Mouse (Mus musculus): ENCODE measurements around the gene Scn4b. TPM values are rescaled to one million over a fixed set of nuclear protein-coding genes. Genes with fewer than 3 reads are reported as not detected.

The Scn4b gene
- polyA plus RNA-seq (2011; ENCODE audit: insufficient read depth, insufficient read length, low replicate concordance, missing spikeins) = 0.60 TPM in 1 of 2 replicates, not detected in the other

DNA sequence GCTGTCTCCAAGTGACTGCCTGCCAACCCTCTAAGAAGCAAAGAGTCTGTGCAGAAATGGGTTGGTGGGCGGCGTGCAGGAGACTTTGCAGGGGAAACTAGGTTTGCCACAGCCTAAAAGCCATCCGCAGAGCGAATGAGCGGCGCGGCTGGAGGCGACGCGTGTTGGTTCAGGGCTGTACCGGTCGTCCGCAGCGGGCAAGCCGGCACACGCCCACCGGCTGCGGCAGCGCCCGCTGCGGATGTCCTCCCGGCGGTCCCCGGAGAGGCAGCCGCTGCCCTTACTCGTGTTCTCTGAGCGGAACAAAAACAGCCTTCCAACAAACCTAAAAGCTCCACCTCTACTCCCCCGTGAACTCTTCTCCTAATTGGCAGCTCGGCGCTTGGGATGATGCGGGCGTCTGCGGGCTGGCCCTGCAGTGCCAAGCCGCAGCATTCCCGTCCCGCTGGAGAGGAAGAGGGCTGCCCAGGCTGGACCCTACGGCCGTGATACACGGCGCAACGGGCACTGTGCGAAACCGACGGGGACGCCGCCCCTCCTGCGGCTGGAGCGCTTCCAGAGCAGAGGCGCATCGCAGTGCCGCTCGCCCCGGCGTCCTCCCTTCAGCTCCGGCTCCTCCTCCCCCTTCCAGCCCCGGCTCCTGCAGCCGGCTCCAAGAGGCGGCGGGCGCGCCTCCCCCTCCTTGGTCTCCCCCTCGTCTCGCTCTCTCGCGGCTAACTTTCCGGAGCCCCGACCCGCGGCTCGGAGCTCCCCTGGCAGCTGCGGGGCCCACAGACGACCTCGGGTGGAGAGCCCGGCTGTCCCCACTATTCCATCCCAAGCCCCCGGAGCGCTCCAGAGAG, at the start of gene Scn4b:
Scn4b (plus strand) TSS at position 205 of the 842 bp plus-strand sequence.
- under 1% methylated on average over 76 of the region's 76 CpGs for WGBS
- H3K4me1 ChIP-seq (ENCODE audit: control insufficient read depth, insufficient read depth, low read length) = no peaks in the 10 kb centered on the region
- H3K27ac ChIP-seq (ENCODE audit: control insufficient read depth, insufficient read depth, low read depth, low read length, poor library complexity) = no peak within 1 kb of the TSS
- H3K4me3 ChIP-seq (replicated peaks; ENCODE audit: control insufficient read depth, low read depth, low read length) = peak within 1 kb of the TSS; percentile 28
- TF ChIP-seq POLR2A (IDR thresholded peaks at IDR 0.05; ENCODE audit: borderline replicate concordance, control insufficient read depth, low read depth, low read length) = no peak
- TF ChIP-seq CTCF (IDR thresholded peaks at IDR 0.05; ENCODE audit: control insufficient read depth, insufficient read depth, low read length) = no peak

DNA sequence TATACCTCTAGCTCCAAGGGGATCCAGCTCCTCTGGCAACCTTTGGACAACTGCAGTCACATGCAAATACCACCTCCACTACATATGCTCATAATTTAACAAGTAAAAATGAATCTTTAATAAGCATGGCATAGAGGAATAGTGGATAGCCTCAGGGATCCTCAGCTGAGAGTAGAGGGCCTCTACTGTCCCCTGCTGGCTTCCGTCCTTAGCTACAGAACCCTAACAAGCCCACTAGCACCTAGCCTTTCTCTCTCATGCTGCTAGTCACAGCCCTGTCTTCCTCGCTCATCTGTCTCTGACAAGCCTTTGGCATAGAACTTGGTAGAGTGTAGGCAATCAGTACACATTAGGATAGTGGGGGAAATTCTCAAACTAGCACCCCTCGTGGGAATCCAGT, 47.4 kb upstream of the Scn4b start:
- no peak overlapping the region for H3K27ac ChIP-seq (ENCODE audit: control insufficient read depth, insufficient read depth, low read depth, low read length, poor library complexity)
- H3K4me3 ChIP-seq (replicated peaks; ENCODE audit: control insufficient read depth, low read depth, low read length) = no peak overlapping the region
- peak; percentile 28; the same call in 1 of the 2 replicates for TF ChIP-seq CTCF (IDR thresholded peaks at IDR 0.05; ENCODE audit: control insufficient read depth, insufficient read depth, low read length)
- TF ChIP-seq POLR2A (IDR thresholded peaks at IDR 0.05; ENCODE audit: borderline replicate concordance, control insufficient read depth, low read depth, low read length) = no peak
- 66% methylated on average over 3 of the region's 3 CpGs for WGBS
- peaks cover 9% of the 10 kb centered on the region for H3K4me1 ChIP-seq (ENCODE audit: control insufficient read depth, insufficient read depth, low read length)

DNA sequence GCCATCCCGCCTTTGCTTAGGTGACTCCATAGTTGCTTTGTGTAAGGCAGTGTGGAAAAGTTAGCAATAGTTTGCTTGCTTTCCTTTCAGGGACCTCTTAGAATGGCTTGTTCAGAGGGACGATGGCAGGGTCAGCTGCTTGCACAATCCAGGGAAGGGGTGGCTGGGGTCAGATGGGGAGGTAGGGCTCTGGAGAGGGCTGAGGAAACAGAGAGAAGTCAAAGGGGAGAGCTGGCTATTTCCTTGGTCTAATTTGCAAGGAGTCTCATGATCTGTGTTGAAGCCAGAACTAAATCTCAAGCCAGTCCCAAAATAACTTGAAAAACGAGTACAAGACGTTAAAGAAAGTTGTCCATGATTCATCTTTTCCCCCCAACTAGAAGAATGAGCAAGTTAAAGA, 45.6 kb upstream of the Scn4b start:
- H3K27ac ChIP-seq (ENCODE audit: control insufficient read depth, insufficient read depth, low read depth, low read length, poor library complexity) = no peak overlapping the region
- WGBS = 32% methylated on average over 4 of the region's 4 CpGs
- TF ChIP-seq CTCF (IDR thresholded peaks at IDR 0.05; ENCODE audit: control insufficient read depth, insufficient read depth, low read length) = no peak
- TF ChIP-seq POLR2A (IDR thresholded peaks at IDR 0.05; ENCODE audit: borderline replicate concordance, control insufficient read depth, low read depth, low read length) = no peak

DNA sequence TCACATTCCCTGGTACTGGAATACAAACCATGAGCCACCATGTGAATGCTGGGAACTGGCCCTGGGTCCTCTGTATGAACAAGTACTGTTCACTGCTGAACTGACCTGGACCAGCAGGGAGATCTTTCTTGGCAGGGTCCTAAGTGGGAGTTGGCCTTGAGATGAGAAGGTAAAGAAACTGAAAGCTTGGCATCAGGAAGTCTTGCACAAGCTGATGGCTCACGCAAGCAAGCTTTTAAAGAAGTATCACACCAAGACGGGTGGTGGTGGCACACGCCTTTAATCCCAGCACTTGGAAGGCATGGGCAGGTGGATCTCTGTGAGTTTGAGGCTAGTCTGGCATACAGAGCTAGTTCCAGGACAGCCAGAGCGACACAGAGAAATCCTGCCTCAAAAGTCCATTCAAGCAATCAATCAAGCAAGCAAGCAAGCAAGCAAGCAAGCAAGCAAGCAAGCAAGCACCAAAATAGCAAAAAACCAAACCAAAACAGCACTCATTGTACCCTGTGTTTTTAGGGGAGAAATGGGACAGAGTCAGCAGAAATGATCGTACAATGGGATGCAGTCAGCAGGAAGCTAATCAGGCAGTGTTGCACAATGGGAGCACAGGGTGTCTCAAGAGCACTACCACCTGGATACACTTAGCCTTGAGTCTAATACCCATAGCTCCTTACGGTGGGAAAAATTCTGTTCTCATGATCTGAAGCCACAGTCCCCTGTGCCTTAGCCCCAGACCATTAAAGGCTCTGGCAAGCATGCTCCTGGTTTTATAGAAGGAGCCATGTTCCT, 42.9 kb upstream of the Scn4b start:
- no peak for TF ChIP-seq POLR2A (IDR thresholded peaks at IDR 0.05; ENCODE audit: borderline replicate concordance, control insufficient read depth, low read depth, low read length)
- TF ChIP-seq CTCF (IDR thresholded peaks at IDR 0.05; ENCODE audit: control insufficient read depth, insufficient read depth, low read length) = no peak
- H3K27ac ChIP-seq (ENCODE audit: control insufficient read depth, insufficient read depth, low read depth, low read length, poor library complexity) = peak overlapping the region; percentile 39; the same call in 1 of the 2 replicates
- WGBS = 22% methylated on average over 6 of the region's 6 CpGs
- H3K4me1 ChIP-seq (ENCODE audit: control insufficient read depth, insufficient read depth, low read length) = peaks cover 5% of the 10 kb centered on the region
- H3K4me3 ChIP-seq (replicated peaks; ENCODE audit: control insufficient read depth, low read depth, low read length) = peak overlapping the region; percentile 37

More for the DNA sequence above, 45.6 kb upstream of the Scn4b start:
- H3K4me1 ChIP-seq (ENCODE audit: control insufficient read depth, insufficient read depth, low read length) = peaks cover 5% of the 10 kb centered on the region
- no peak overlapping the region for H3K4me3 ChIP-seq (replicated peaks; ENCODE audit: control insufficient read depth, low read depth, low read length)

DNA sequence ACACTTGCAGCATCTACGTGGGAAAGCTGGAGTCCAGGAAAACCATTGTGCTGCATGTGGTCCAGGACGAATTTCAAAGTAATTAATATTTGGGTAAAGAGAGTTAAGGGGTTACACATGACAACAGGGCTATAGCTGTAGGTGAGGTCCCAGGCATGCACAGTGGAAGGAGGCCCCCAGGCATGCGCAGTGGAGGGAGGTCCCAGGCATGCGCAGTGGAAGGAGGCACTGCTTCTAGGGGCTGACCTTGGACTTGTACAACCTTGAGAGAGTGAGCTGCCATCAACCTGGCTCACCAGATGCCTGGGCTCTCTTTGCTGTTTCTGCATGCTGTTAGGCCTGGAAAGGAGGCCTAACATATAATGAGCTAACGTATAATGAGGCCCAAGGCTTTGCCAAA, 40.3 kb upstream of the Scn4b start:
- Histone ChIP-seq H3K4me1 (ENCODE audit: control insufficient read depth, insufficient read depth, low read length) (peaks cover 2% of the 10 kb centered on the region), H3K4me3 (replicated peaks; ENCODE audit: control insufficient read depth, low read depth, low read length) (no peak overlapping the region), H3K27ac (ENCODE audit: control insufficient read depth, insufficient read depth, low read depth, low read length, poor library complexity) (no peak overlapping the region)
- no peak for TF ChIP-seq POLR2A (IDR thresholded peaks at IDR 0.05; ENCODE audit: borderline replicate concordance, control insufficient read depth, low read depth, low read length)
- no peak for TF ChIP-seq CTCF (IDR thresholded peaks at IDR 0.05; ENCODE audit: control insufficient read depth, insufficient read depth, low read length)
- WGBS = 80% methylated on average over 5 of the region's 5 CpGs

DNA sequence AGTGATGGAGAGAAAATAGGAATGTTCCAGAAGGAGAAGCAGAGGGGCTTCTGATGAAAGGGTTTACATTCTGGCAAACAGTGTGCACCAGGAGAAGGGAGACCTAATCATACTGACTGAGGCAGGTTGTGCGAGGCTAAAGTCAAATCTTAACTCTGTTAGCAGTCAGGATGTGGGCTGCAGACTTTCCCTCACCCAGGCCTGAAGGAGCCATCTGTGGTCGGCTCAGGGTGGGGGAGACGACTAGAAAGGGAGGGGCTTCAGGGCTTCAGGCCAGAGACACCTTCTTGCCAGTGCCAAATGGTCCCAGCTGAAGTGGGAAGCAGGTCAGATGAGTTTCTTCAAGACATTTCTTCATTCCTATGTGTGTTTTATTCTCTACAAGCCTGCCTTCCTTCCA, 39.8 kb upstream of the Scn4b start:
- H3K4me1 ChIP-seq (ENCODE audit: control insufficient read depth, insufficient read depth, low read length) = peaks cover 4% of the 10 kb centered on the region
- no peak overlapping the region for H3K27ac ChIP-seq (ENCODE audit: control insufficient read depth, insufficient read depth, low read depth, low read length, poor library complexity)
- TF ChIP-seq POLR2A (IDR thresholded peaks at IDR 0.05; ENCODE audit: borderline replicate concordance, control insufficient read depth, low read depth, low read length) = no peak
- no peak for TF ChIP-seq CTCF (IDR thresholded peaks at IDR 0.05; ENCODE audit: control insufficient read depth, insufficient read depth, low read length)
- WGBS = 7% methylated on average over 3 of the region's 3 CpGs
- no peak overlapping the region for H3K4me3 ChIP-seq (replicated peaks; ENCODE audit: control insufficient read depth, low read depth, low read length)

DNA sequence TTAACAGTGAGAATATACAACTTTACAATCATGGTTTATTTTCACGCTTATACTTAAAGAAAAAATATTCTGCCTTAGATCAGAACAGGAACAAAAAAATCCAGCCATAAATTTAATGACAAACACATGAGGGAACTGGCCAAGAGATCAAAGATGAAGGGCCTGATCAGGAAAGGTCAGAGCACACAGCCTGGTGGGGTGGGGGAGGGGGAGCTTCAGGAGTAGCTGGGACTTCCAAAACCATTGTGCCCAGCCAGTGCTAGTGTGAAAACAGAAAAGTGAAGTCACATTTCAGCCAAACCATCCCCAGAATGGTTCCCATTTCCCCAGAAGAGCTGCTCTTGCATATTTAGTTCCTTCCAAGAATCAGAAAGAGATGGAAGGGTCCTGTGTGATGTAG, 35.7 kb upstream of the Scn4b start:
- Histone ChIP-seq H3K27ac (ENCODE audit: control insufficient read depth, insufficient read depth, low read depth, low read length, poor library complexity) (no peak overlapping the region), H3K4me3 (replicated peaks; ENCODE audit: control insufficient read depth, low read depth, low read length) (no peak overlapping the region), H3K4me1 (ENCODE audit: control insufficient read depth, insufficient read depth, low read length) (peaks cover 2% of the 10 kb centered on the region)
- TF ChIP-seq POLR2A (IDR thresholded peaks at IDR 0.05; ENCODE audit: borderline replicate concordance, control insufficient read depth, low read depth, low read length) (no peak), CTCF (IDR thresholded peaks at IDR 0.05; ENCODE audit: control insufficient read depth, insufficient read depth, low read length) (no peak)
- WGBS = 67% methylated on average over 1 of the region's 1 CpGs

Data from bone marrow, adult 2 months (tissue).